Mouse (Mus musculus): Measurements from ENCODE around the gene Slc8b1. TPM values are rescaled to one million over a fixed set of nuclear protein-coding genes. Genes with fewer than 3 reads are reported as not detected.

Gene Slc8b1
- total and polyA plus RNA-seq, 3 experiments: 3.2 to 5.8 (median 5.1) TPM

DNA sequence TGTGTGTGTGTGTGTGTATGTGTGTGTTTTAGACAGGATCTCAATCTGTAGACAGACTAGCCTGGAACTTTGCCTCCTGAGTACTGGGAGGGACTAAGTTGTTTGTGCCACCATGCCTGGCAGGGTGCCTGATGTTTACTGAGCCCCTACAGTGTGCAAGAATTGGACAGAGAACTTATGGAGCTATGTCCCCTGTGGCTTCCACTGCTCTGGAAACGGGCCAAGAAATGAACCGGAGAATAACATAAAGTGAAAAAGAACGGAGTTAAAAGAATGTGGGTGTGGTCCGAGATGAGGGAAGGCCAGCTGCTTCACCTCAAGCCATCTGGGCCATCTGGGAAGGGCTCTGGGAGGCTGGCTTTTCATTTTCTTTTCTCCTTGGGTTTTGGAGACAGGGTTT, 3.8 kb downstream of the Slc8b1 start:
- TF ChIP-seq CHD2 (IDR thresholded peaks at IDR 0.05; ENCODE audit: low read length) (no peak), SIN3A (IDR thresholded peaks at IDR 0.05; ENCODE audit: low read length) (no peak), MAX (IDR thresholded peaks at IDR 0.05; ENCODE audit: low read length) (no peak), MYC (IDR thresholded peaks at IDR 0.05; ENCODE audit: low read depth, low read length) (no peak), TBP (conservative IDR thresholded peaks at IDR 0.05; ENCODE audit: low read depth, low read length) (no peak), JUND (conservative IDR thresholded peaks at IDR 0.05; ENCODE audit: low read depth, low read length) (no peak), MEF2A (IDR thresholded peaks at IDR 0.05; ENCODE audit: borderline replicate concordance, low read depth, low read length) (no peak), KAT2A (IDR thresholded peaks at IDR 0.05; ENCODE audit: insufficient replicate concordance, low read length) (no peak)
- H3K4me2 ChIP-seq (ENCODE audit: insufficient read depth, low read depth, poor library complexity, severe bottlenecking): no peak overlapping the region
- H3K9ac ChIP-seq (ENCODE audit: insufficient read depth, low read depth): no peak overlapping the region
- H3K4me3 ChIP-seq (replicated peaks in 1 of 3; ENCODE audit: low read depth in 2 of 3, low read length in 2 of 3, poor library complexity in 1 of 3): no peak overlapping the region
- H3K4me1 ChIP-seq (ENCODE audit: control insufficient read depth in 1 of 2, insufficient read depth in 2 of 2): peaks cover 26 to 75% of the 10 kb centered on the region in 2 experiments
- H3K9me3 ChIP-seq (replicated peaks; ENCODE audit: low read length): no peaks in the 10 kb centered on the region
- no peaks in the 10 kb centered on the region for H3K27me3 ChIP-seq (replicated peaks)
- in situ Hi-C loops (cut with MboI; ENCODE audit: low pct_ligation_motif_present, low pct_unique_long_range_greater_than_20kb, low sequenced_read_pairs): loop anchor here (5.0 to 25.0 kb wide), 2 partner anchors 93 to 198 kb away; partner anchors contain the start of gene Dtx1
- dilution Hi-C loops (cut with MboI; ENCODE audit: extremely low pct_ligation_motif_present, extremely low pct_unique_long_range_greater_than_20kb, low sequenced_read_pairs): no loop called here
- no peak overlapping the region for H3K27ac ChIP-seq (ENCODE audit: insufficient read depth, low read depth)
- DNase-seq (ENCODE audit: extremely low read depth): no peak
- no peaks in the 10 kb centered on the region for H3K79me2 ChIP-seq (replicated peaks; ENCODE audit: control insufficient read depth, extremely low read depth, insufficient read depth, poor library complexity, severe bottlenecking)
- H3K36me3 ChIP-seq (replicated peaks in 1 of 2; ENCODE audit: control insufficient read depth in 1 of 2, insufficient read depth in 1 of 2, low read length in 1 of 2): peaks cover 0 to 21% of the 10 kb centered on the region in 2 experiments

DNA sequence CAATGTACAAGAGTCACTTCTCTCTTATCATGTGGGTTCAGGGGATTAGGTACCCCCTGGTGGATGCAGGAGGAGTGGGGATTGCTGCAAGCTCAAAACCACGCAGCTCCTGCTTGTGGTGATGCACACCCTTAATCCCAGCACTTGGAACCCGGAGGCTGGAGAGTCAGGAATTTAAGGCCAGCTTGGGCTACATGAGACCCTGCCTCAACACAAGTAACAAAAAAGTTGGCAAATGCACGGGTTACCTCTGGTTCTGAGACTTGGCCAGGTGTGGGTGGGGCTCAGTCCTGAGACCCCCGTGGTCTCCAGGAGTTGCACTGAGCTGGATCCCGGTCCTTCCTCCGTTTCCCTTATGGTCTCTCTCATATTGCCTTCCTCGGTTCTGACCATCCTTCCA, 4.5 kb downstream of the Slc8b1 start:
- TF ChIP-seq MAX (IDR thresholded peaks at IDR 0.05; ENCODE audit: low read length) (no peak), USF1 (IDR thresholded peaks at IDR 0.05; ENCODE audit: low read depth, low read length) (no peak), RCOR1 (conservative IDR thresholded peaks at IDR 0.05; ENCODE audit: low read depth, low read length) (no peak), SIN3A (IDR thresholded peaks at IDR 0.05; ENCODE audit: low read length) (no peak), USF2 (conservative IDR thresholded peaks at IDR 0.05; ENCODE audit: low read depth, low read length) (no peak), ZMIZ1 (IDR thresholded peaks at IDR 0.05; ENCODE audit: low read depth, low read length) (no peak), ELF1 (IDR thresholded peaks at IDR 0.05; ENCODE audit: low read depth, low read length) (no peak), CHD2 (IDR thresholded peaks at IDR 0.05; ENCODE audit: low read length) (no peak), BHLHE40 (IDR thresholded peaks at IDR 0.05; ENCODE audit: low read depth, low read length) (no peak), ETS1 (conservative IDR thresholded peaks at IDR 0.05; ENCODE audit: low read depth, low read length) (no peak)
- Histone ChIP-seq H3K27ac (ENCODE audit: insufficient read depth, low read depth) (no peak overlapping the region), H3K4me1 (ENCODE audit: control insufficient read depth in 1 of 2, insufficient read depth in 2 of 2) (peaks cover 23 to 69% of the 10 kb centered on the region in 2 experiments)

More for the DNA sequence above, 4.5 kb downstream of the Slc8b1 start:
- dilution Hi-C loops (cut with MboI; ENCODE audit: extremely low pct_ligation_motif_present, extremely low pct_unique_long_range_greater_than_20kb, low sequenced_read_pairs): no loop called here
- no peak overlapping the region for H3K9ac ChIP-seq (ENCODE audit: insufficient read depth, low read depth)
- in situ Hi-C loops (cut with MboI; ENCODE audit: low pct_ligation_motif_present, low pct_unique_long_range_greater_than_20kb, low sequenced_read_pairs): loop anchor here (5.0 to 25.0 kb wide), 2 partner anchors 92 to 197 kb away; partner anchors contain the start of gene Dtx1
- no peak overlapping the region for H3K4me2 ChIP-seq (ENCODE audit: insufficient read depth, low read depth, poor library complexity, severe bottlenecking)
- peaks cover 0 to 27% of the 10 kb centered on the region in 2 experiments for H3K36me3 ChIP-seq (replicated peaks in 1 of 2; ENCODE audit: control insufficient read depth in 1 of 2, insufficient read depth in 1 of 2, low read length in 1 of 2)
- no peaks in the 10 kb centered on the region for H3K79me2 ChIP-seq (replicated peaks; ENCODE audit: control insufficient read depth, extremely low read depth, insufficient read depth, poor library complexity, severe bottlenecking)
- H3K27me3 ChIP-seq (replicated peaks): no peaks in the 10 kb centered on the region
- no peaks in the 10 kb centered on the region for H3K9me3 ChIP-seq (replicated peaks; ENCODE audit: low read length)
- H3K4me3 ChIP-seq (replicated peaks in 1 of 3; ENCODE audit: low read depth in 2 of 3, low read length in 2 of 3, poor library complexity in 1 of 3): no peak overlapping the region
- no peak for DNase-seq (ENCODE audit: extremely low read depth)
